Mouse (Mus musculus): ENCODE results near the gene 2210408I21Rik. TPM values are rescaled to one million over a fixed set of nuclear protein-coding genes. Genes with fewer than 3 reads are reported as not detected.
"Not testable (repeated sequence)": the region's sequence is repeated elsewhere in the genome, so short reads cannot be mapped to it uniquely, and the experiment has no call there.

Gene 2210408I21Rik
- polyA plus RNA-seq (2012; ENCODE audit: insufficient read depth, low replicate concordance): not detected in 2 replicates

- H3K9me3 ChIP-seq: no peaks in the 10 kb centered on the region
- H3K4me3 ChIP-seq (replicated peaks): peak within 1 kb of the TSS; percentile 97
- no peaks in the 10 kb centered on the region for H3K36me3 ChIP-seq (replicated peaks; ENCODE audit: low read length)
- peaks cover 17% of the 10 kb centered on the region for H3K4me1 ChIP-seq
- peak; percentile 46; the same call in 1 of the 2 replicates for TF ChIP-seq FLI1 (IDR thresholded peaks at IDR 0.05; ENCODE audit: low read length)
- TF ChIP-seq GATA1 (IDR thresholded peaks at IDR 0.05; ENCODE audit: borderline replicate concordance, low read length): no peak
- H3K27me3 ChIP-seq (replicated peaks): no peaks in the 10 kb centered on the region
Observed at GRCm38 (mm10) chr13:77134931-77135620, at the start of gene 2210408I21Rik, which contains the start of gene Slf1. Gene 2210408I21Rik (plus strand): TSS chr13:77135540. Gene Slf1 (minus strand): TSS chr13:77135473.

GRCm38 (mm10) chr13:77092876-77093275, 42.5 kb upstream of the 2210408I21Rik start:
- H3K36me3 ChIP-seq (replicated peaks; ENCODE audit: low read length): peaks cover 27% of the 10 kb centered on the region
- H3K27me3 ChIP-seq (replicated peaks); H3K9me3 ChIP-seq; H3K4me3 ChIP-seq (replicated peaks); H3K4me1 ChIP-seq: not testable (repeated sequence)

GRCm38 (mm10) chr13:77107734-77108133, 27.6 kb upstream of the 2210408I21Rik start:
- Histone ChIP-seq H3K4me1 (no peaks in the 10 kb centered on the region), H3K9me3 (no peaks in the 10 kb centered on the region), H3K36me3 (replicated peaks; ENCODE audit: low read length) (peaks cover 30% of the 10 kb centered on the region), H3K27me3 (replicated peaks) (no peaks in the 10 kb centered on the region), H3K4me3 (replicated peaks) (no peak overlapping the region)
- TF ChIP-seq GATA1 (IDR thresholded peaks at IDR 0.05; ENCODE audit: borderline replicate concordance, low read length): no peak
- TF ChIP-seq FLI1 (IDR thresholded peaks at IDR 0.05; ENCODE audit: low read length): no peak

- H3K9me3 ChIP-seq: no peaks in the 10 kb centered on the region
- H3K36me3 ChIP-seq (replicated peaks; ENCODE audit: low read length): peaks cover 19% of the 10 kb centered on the region
- no peaks in the 10 kb centered on the region for H3K4me1 ChIP-seq
- H3K27me3 ChIP-seq (replicated peaks): no peaks in the 10 kb centered on the region
- no peak overlapping the region for H3K4me3 ChIP-seq (replicated peaks)
- TF ChIP-seq GATA1 (IDR thresholded peaks at IDR 0.05; ENCODE audit: borderline replicate concordance, low read length) (no peak), FLI1 (IDR thresholded peaks at IDR 0.05; ENCODE audit: low read length) (no peak)
Observed at GRCm38 (mm10) chr13:77118695-77119094, 16.6 kb upstream of the 2210408I21Rik start.

- Histone ChIP-seq H3K4me3 (replicated peaks) (no peak overlapping the region), H3K4me1 (peaks cover 6% of the 10 kb centered on the region), H3K36me3 (replicated peaks; ENCODE audit: low read length) (peaks cover 20% of the 10 kb centered on the region), H3K27me3 (replicated peaks) (no peaks in the 10 kb centered on the region), H3K9me3 (no peaks in the 10 kb centered on the region)
- TF ChIP-seq FLI1 (IDR thresholded peaks at IDR 0.05; ENCODE audit: low read length) (no peak), GATA1 (IDR thresholded peaks at IDR 0.05; ENCODE audit: borderline replicate concordance, low read length) (no peak)
Observed at GRCm38 (mm10) chr13:77125159-77125558, 10.2 kb upstream of the 2210408I21Rik start.

GRCm38 (mm10) chr13:77128240-77128639, 7.1 kb upstream of the 2210408I21Rik start:
- Histone ChIP-seq H3K27me3 (replicated peaks) (no peaks in the 10 kb centered on the region), H3K9me3 (no peaks in the 10 kb centered on the region), H3K4me3 (replicated peaks) (peak overlapping the region; percentile 66), H3K4me1 (peaks cover 16% of the 10 kb centered on the region), H3K36me3 (replicated peaks; ENCODE audit: low read length) (peaks cover 14% of the 10 kb centered on the region)
- TF ChIP-seq FLI1 (IDR thresholded peaks at IDR 0.05; ENCODE audit: low read length): no peak
- TF ChIP-seq GATA1 (IDR thresholded peaks at IDR 0.05; ENCODE audit: borderline replicate concordance, low read length): no peak

- peaks cover 23% of the 10 kb centered on the region for H3K4me1 ChIP-seq
- no peak for TF ChIP-seq FLI1 (IDR thresholded peaks at IDR 0.05; ENCODE audit: low read length)
- TF ChIP-seq GATA1 (IDR thresholded peaks at IDR 0.05; ENCODE audit: borderline replicate concordance, low read length): no peak
- no peaks in the 10 kb centered on the region for H3K9me3 ChIP-seq
- H3K36me3 ChIP-seq (replicated peaks; ENCODE audit: low read length): no peaks in the 10 kb centered on the region
- peak overlapping the region; percentile 76 for H3K4me3 ChIP-seq (replicated peaks)
- H3K27me3 ChIP-seq (replicated peaks): no peaks in the 10 kb centered on the region
Observed at GRCm38 (mm10) chr13:77131132-77131531, 4.2 kb upstream of the 2210408I21Rik start.

GRCm38 (mm10) chr13:77135621-77135981, 261 bp downstream of the 2210408I21Rik start:
- H3K9me3 ChIP-seq: no peaks in the 10 kb centered on the region
- peak overlapping the region; percentile 97 for H3K4me3 ChIP-seq (replicated peaks)
- no peaks in the 10 kb centered on the region for H3K27me3 ChIP-seq (replicated peaks)
- peaks cover 17% of the 10 kb centered on the region for H3K4me1 ChIP-seq
- no peaks in the 10 kb centered on the region for H3K36me3 ChIP-seq (replicated peaks; ENCODE audit: low read length)
- no peak for TF ChIP-seq FLI1 (IDR thresholded peaks at IDR 0.05; ENCODE audit: low read length)
- no peak for TF ChIP-seq GATA1 (IDR thresholded peaks at IDR 0.05; ENCODE audit: borderline replicate concordance, low read length)

GRCm38 (mm10) chr13:77140890-77141289, 5.5 kb downstream of the 2210408I21Rik start:
- Histone ChIP-seq H3K9me3 (no peaks in the 10 kb centered on the region), H3K36me3 (replicated peaks; ENCODE audit: low read length) (no peaks in the 10 kb centered on the region), H3K27me3 (replicated peaks) (no peaks in the 10 kb centered on the region), H3K4me3 (replicated peaks) (no peak overlapping the region), H3K4me1 (peaks cover 3% of the 10 kb centered on the region; the same call in 1 of the 2 replicates)
- TF ChIP-seq FLI1 (IDR thresholded peaks at IDR 0.05; ENCODE audit: low read length) (no peak), GATA1 (IDR thresholded peaks at IDR 0.05; ENCODE audit: borderline replicate concordance, low read length) (no peak)

- no peaks in the 10 kb centered on the region for H3K36me3 ChIP-seq (replicated peaks; ENCODE audit: low read length)
- no peaks in the 10 kb centered on the region for H3K9me3 ChIP-seq
- TF ChIP-seq GATA1 (IDR thresholded peaks at IDR 0.05; ENCODE audit: borderline replicate concordance, low read length): no peak
- TF ChIP-seq FLI1 (IDR thresholded peaks at IDR 0.05; ENCODE audit: low read length): no peak
- H3K27me3 ChIP-seq (replicated peaks): no peaks in the 10 kb centered on the region
- H3K4me1 ChIP-seq: no peaks in the 10 kb centered on the region
- H3K4me3 ChIP-seq (replicated peaks): no peak overlapping the region
Observed at GRCm38 (mm10) chr13:77177931-77178330, 42.6 kb downstream of the 2210408I21Rik start.
